Mouse (Mus musculus) spleen, adult 18-20 months (tissue): ENCODE results near the gene F9.
"Not testable (repeated sequence)": the region's sequence is repeated elsewhere in the genome, so short reads cannot be mapped to it uniquely, and the experiment has no call there.

Source experiments
- DNase-seq, 2 experiments: peaks; one replicate each; pipeline ENCODE4 v3.0.0; 2022; ENCODE audit warnings: mixed read lengths in 2 of 2

Gene F9

GRCm38 (mm10) chrX:59999221-60000083, at the start of gene F9:
Gene F9, plus strand, starts transcription at chrX:59999464.
- DNase-seq, result no peak

DNA sequence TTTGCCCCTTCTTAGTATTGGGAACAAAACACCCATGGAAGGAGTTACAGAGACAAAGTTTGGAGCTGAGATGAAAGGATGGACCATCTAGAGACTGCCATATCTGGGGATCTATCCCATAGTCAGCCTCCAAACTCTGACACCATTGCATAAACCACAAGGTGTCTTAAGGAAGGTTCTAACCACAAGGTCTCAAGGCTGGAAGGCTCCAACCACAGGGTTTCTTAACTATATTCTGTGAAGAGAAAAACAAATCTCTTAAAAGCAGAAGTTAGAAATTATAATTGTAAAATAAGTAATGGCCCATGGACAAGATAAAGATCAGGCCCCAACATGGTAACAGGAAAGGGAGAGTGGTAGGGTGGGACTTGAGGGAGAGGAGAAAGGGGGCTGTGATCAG, 29.5 kb upstream of the F9 start:
- DNase-seq, result not testable (repeated sequence)

DNA sequence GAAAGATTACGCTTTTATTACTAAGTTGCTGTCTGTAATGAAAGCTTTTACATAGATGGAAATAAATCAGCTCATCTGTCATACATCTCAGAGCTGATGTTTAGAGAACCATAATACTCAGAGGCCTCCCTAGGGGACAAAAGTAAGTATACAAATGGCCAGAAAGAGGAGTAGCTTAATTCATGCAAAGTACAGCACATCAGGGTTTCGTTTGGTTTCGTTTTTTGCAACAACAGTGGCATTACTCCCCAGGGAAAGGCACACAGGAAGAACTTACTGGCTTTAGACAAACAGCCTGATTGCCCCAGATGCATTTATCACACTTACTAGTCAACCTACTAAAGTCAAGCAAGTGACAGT, 800 bp downstream of the F9 start:
- DNase-seq, result no peak

DNA sequence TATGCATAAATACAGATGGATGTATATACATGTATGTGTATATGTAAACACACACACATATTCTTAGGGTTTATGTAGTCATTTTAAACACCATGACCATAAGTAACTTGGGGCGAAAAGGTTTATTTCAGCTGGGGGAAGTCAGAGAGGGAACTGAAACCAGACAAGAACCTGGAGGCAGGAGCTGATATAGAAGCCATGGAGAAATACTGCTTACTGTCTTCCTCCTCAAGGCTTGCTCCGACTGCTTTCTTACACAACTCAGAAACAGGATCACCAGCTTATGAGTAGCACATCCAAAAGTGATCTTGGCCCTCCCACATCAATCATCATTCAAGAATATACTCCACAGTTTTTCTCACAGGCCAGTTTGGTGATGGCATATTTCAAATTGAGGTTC, 2.2 kb downstream of the F9 start:
- DNase-seq, result no peak

- DNase-seq, result peak in 1 of 2 experiments; percentile 43
Measured at GRCm38 (mm10) chrX:60013084-60013676, 13.9 kb downstream of the F9 start.

DNA sequence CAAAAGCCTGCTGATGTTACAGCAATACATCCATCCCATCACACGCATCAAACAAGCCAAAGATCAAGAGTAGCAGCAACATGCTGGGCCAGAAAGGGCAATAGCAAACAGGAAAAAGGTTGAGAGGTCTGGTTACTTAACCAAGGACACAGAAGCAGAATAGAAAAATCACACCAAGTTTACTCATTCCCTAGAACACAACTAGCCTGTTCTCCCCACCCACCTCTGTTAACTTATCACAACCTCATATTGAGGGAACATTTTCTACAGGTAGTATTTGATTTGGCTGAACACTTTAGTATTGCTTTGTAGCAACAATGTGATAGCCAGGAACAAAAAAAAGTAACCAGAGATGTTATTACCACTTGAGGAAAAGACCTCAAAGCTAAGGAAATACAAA, 15.3 kb downstream of the F9 start:
- DNase-seq, result no peak

GRCm38 (mm10) chrX:60021007-60021406, 21.7 kb downstream of the F9 start:
- no peak for DNase-seq

DNA sequence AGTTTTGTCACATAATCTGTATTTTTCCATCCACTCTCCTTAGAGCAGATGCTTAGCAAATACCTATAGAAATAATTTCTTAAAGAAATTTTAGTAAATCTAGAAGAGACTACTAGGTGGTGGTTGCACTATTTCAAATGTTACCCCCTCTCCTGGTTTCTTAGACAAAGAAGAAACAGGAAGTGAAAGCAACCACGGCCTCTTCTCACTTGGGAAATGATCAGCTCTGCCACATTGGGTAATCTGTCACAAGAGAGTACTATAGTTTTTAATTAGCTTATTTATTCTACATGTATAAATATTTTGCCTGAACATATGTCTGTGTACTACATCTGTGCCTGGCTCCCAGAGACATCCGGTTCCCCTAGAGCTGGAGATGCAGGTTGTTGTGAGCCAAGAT, 22.3 kb downstream of the F9 start:
- no peak for DNase-seq

DNA sequence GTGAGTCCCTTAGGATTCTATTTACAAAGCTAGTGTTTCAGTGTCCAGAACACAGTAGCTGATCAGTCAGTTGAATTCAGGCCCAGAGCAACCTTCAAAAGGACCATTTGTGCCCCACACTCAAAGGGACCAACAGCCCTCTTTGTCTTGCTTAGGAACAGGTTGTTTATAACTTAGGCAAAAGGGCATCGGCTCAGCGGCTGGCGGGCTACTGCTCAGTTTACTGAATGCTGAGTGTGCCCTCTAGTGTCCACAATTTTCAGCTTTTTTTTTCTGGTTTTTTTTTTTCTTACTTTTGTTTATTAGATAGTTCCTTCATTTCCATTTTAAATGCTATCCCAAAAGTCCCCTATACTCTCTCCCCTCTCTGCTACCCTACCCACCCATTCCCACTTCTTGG, 27.4 kb downstream of the F9 start:
- peak in 1 of 2 experiments; percentile 15 for DNase-seq

DNA sequence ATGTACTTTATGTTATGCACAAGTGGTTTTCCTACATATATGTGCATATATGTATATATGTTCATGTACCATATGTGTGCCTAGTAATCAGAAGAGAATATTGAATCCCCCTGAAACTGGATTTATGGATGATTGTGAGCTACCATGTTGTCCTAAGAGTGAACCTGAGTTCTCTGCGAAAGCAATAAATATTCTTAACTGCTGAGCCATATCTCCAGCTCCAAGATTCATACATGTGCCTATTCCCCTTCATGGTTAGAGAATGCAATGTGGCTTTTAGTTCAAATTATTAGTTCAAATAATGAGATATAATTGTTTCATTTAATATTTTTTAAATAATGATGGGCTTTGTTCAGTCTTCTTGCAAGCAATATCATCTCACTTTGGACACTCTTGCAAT, 55.5 kb downstream of the F9 start:
- DNase-seq, result no peak

GRCm38 (mm10) chrX:60055185-60055584, 55.9 kb downstream of the F9 start:
- DNase-seq, result no peak

GRCm38 (mm10) chrX:60075359-60075758, 76.1 kb downstream of the F9 start:
- no peak for DNase-seq
